Mouse (Mus musculus) testis, adult 2 months (tissue): ENCODE data around the gene Sufu. TPM values are rescaled to one million over a fixed set of nuclear protein-coding genes. Genes with fewer than 3 reads are reported as not detected.

Experiments used
- H3K27ac ChIP-seq: fragments of 200-500 bp; 2 replicates; pipeline ENCODE4 v1.5.1; 2012; ENCODE audit warnings: low read depth, low read length; ENCODE audit not compliant: control insufficient read depth, insufficient read depth
- H3K27me3 ChIP-seq: fragments of 200-500 bp; 2 replicates; pipeline ENCODE4 v1.6.1; 2012; ENCODE audit warnings: mild to moderate bottlenecking, low read length, moderate library complexity; ENCODE audit not compliant: control insufficient read depth, insufficient read depth
- H3K36me3 ChIP-seq: fragments of 200-500 bp; 2 replicates; pipeline ENCODE4 v1.6.1; 2012; ENCODE audit warnings: mild to moderate bottlenecking, low read length; ENCODE audit not compliant: control insufficient read depth, insufficient read depth
- H3K4me1 ChIP-seq: fragments of 200-500 bp; 2 replicates; pipeline ENCODE4 v1.6.1; 2012; ENCODE audit warnings: low read length; ENCODE audit not compliant: control insufficient read depth, insufficient read depth
- H3K4me3 ChIP-seq: fragments of 200-500 bp; 2 replicates; pipeline ENCODE4 v1.5.1; 2012; ENCODE audit warnings: low read depth, mild to moderate bottlenecking, low read length, moderate library complexity, mixed read lengths; ENCODE audit not compliant: control insufficient read depth
- CTCF ChIP-seq: fragments of 200-500 bp; IDR thresholded peaks from 2 replicates; pipeline ENCODE4 v1.5.1; 2012; ENCODE audit warnings: low read depth, mild to moderate bottlenecking, inconsistent platforms, low read length, moderate library complexity; ENCODE audit not compliant: control insufficient read depth, insufficient read depth, insufficient replicate concordance
- POLR2A ChIP-seq: fragments of 200-500 bp; IDR thresholded peaks from 2 replicates; pipeline ENCODE4 v1.6.1; 2012; ENCODE audit warnings: low read depth, mild to moderate bottlenecking, inconsistent platforms, low read length, moderate library complexity; ENCODE audit not compliant: control insufficient read depth
- polyA plus RNA-seq: library from polyadenylated mRNA; depleted of rRNA; stranded (reverse); fragments of >200 nt; gene quantifications from 2 replicates; pipeline ENCODE4 v1.2.3, GENCODE M21; 2012

Gene Sufu
- polyA plus RNA-seq, 1 experiment = 186 TPM

GRCm38 (mm10) chr19:46530449-46530990, 133.8 kb downstream of the Sufu start:
- TF ChIP-seq CTCF = no peak
- no peak for TF ChIP-seq POLR2A
- H3K4me3 ChIP-seq = no peak overlapping the region
- H3K4me1 ChIP-seq = peaks cover 9% of the 10 kb centered on the region
- no peak overlapping the region for H3K27ac ChIP-seq
- H3K27me3 ChIP-seq = no peaks in the 10 kb centered on the region
- H3K36me3 ChIP-seq = no peaks in the 10 kb centered on the region

GRCm38 (mm10) chr19:46531071-46532030, 134.7 kb downstream of the Sufu start:
- no peak overlapping the region for H3K27ac ChIP-seq
- no peaks in the 10 kb centered on the region for H3K36me3 ChIP-seq
- no peaks in the 10 kb centered on the region for H3K27me3 ChIP-seq
- TF ChIP-seq CTCF = no peak
- TF ChIP-seq POLR2A = no peak
- H3K4me3 ChIP-seq = no peak overlapping the region
- H3K4me1 ChIP-seq = peaks cover 9% of the 10 kb centered on the region

GRCm38 (mm10) chr19:46532031-46532688, 135.5 kb downstream of the Sufu start:
- Histone ChIP-seq H3K36me3 (no peaks in the 10 kb centered on the region), H3K4me3 (no peak overlapping the region), H3K4me1 (peaks cover 9% of the 10 kb centered on the region), H3K27ac (no peak overlapping the region), H3K27me3 (no peaks in the 10 kb centered on the region)
- TF ChIP-seq CTCF (no peak), POLR2A (no peak)

GRCm38 (mm10) chr19:46533066-46533465, 136.4 kb downstream of the Sufu start:
- TF ChIP-seq POLR2A (no peak), CTCF (no peak)
- no peaks in the 10 kb centered on the region for H3K36me3 ChIP-seq
- H3K27ac ChIP-seq = no peak overlapping the region
- H3K27me3 ChIP-seq = no peaks in the 10 kb centered on the region
- H3K4me3 ChIP-seq = no peak overlapping the region
- H3K4me1 ChIP-seq = peaks cover 9% of the 10 kb centered on the region

- H3K4me3 ChIP-seq = no peak overlapping the region
- H3K27ac ChIP-seq = no peak overlapping the region
- no peaks in the 10 kb centered on the region for H3K36me3 ChIP-seq
- TF ChIP-seq CTCF = no peak
- TF ChIP-seq POLR2A = no peak
- H3K27me3 ChIP-seq = no peaks in the 10 kb centered on the region
- H3K4me1 ChIP-seq = peaks cover 7% of the 10 kb centered on the region
Observed at GRCm38 (mm10) chr19:46533525-46533924, 136.8 kb downstream of the Sufu start.

- Histone ChIP-seq H3K27ac (no peak overlapping the region), H3K4me1 (no peaks in the 10 kb centered on the region; the same call in 1 of the 2 replicates), H3K4me3 (no peak overlapping the region), H3K27me3 (no peaks in the 10 kb centered on the region), H3K36me3 (no peaks in the 10 kb centered on the region)
- no peak for TF ChIP-seq CTCF
- TF ChIP-seq POLR2A = no peak
Observed at GRCm38 (mm10) chr19:46534542-46535098, 137.9 kb downstream of the Sufu start.

GRCm38 (mm10) chr19:46537357-46537756, 140.7 kb downstream of the Sufu start:
- H3K36me3 ChIP-seq = no peaks in the 10 kb centered on the region; the same call in none of the 2 replicates
- no peaks in the 10 kb centered on the region for H3K27me3 ChIP-seq
- H3K27ac ChIP-seq = no peak overlapping the region
- H3K4me3 ChIP-seq = no peak overlapping the region
- no peaks in the 10 kb centered on the region for H3K4me1 ChIP-seq
- TF ChIP-seq CTCF = no peak
